ENCODE assay signal across 12 mouse cellular contexts in the genomic region with DNA sequence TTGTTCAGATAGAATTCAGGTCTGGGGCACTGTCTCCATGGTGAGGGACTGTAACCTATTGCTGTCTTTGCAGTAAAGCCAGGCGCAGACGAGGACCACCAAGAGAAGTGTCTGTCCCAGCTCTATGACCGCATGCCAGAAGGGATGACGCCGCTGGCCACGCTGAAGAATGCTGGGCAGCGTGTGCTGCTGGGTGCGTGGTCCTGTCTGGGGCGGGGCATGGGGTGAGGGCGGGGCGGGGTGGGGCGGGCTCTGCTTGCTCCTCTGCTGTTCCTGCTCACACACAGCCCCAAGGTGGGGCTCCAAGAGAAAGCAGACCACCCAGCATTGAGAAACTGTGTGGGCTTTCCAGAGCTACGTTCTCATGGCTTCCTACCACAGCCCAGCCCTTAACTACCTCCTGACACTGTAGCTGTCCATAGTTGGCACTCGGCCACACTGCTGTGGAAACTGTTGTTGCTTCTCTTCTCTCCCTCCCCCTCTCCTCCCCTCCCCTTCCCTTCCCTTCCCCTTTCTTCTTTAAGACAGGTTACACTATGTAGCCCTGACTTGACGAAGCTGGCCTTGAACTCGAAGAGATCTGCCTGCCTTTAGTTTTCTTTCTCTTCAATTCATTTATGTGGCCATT. TPM values are rescaled to one million over a fixed set of nuclear protein-coding genes. Genes with fewer than 3 reads are reported as not detected.
A peak's percentile ranks its signal among the peaks of the same experiment; 100 is the strongest.
DNase-seq lines count a peak whose midpoint lies in the region; ATAC-seq and TF ChIP-seq lines count a peak whose summit lies in the region.
"Had no signal": no experiment of that assay in that cellular context is flagged by ENCODE, and none has a peak within 500 bp of the region (broad histone marks: within the 10 kb centered on the region; RNA-seq: fewer than 3 reads in every experiment).

No protein-coding gene starts in this region.

- no peaks in the 10 kb centered on the region for H3K9me3 ChIP-seq in heart, embryonic 11.5 days (replicated peaks; ENCODE audit: control insufficient read depth, low read length)
- H3K9me3 ChIP-seq in midbrain, embryonic 13.5 days = no peaks in the 10 kb centered on the region
- no peaks in the 10 kb centered on the region for H3K9me3 ChIP-seq in midbrain, embryonic 10.5 days (replicated peaks)
- H3K9me3 ChIP-seq in heart, embryonic 16.5 days (replicated peaks; ENCODE audit: control insufficient read depth, low read length) = no peaks in the 10 kb centered on the region
- H3K9me3 ChIP-seq in stomach, postnatal 0 days (ENCODE audit: control insufficient read depth, low read length) = no peaks in the 10 kb centered on the region
- H3K9me3 ChIP-seq: hindbrain, embryonic 15.5 days had no signal

- H3K4me3 ChIP-seq in heart, embryonic 11.5 days (ENCODE audit: low read depth, low read length) = no peak overlapping the region
- H3K4me3 ChIP-seq in midbrain, embryonic 13.5 days (replicated peaks) = no peak overlapping the region
- no peak overlapping the region for H3K4me3 ChIP-seq in midbrain, embryonic 10.5 days
- H3K4me3 ChIP-seq in heart, embryonic 16.5 days (ENCODE audit: low read length) = peak overlapping the region; percentile 2; the same call in 1 of the 2 replicates
- H3K4me3 ChIP-seq in stomach, postnatal 0 days (ENCODE audit: low read depth, low read length) = no peak overlapping the region
- H3K4me3 ChIP-seq: hindbrain, embryonic 15.5 days had no signal

- peak overlapping the region; percentile 47 for H3K4me2 ChIP-seq in heart, embryonic 11.5 days
- no peak overlapping the region for H3K4me2 ChIP-seq in midbrain, embryonic 13.5 days (replicated peaks)
- H3K4me2 ChIP-seq in heart, embryonic 16.5 days (ENCODE audit: low read depth, low read length) = peak overlapping the region; percentile 45
- H3K4me2 ChIP-seq in stomach, postnatal 0 days (replicated peaks; ENCODE audit: low read depth) = no peak overlapping the region
- H3K4me2 ChIP-seq: hindbrain, embryonic 15.5 days had no signal

- 21% methylated on average over 16 of the region's 16 CpGs for WGBS in heart, embryonic 11.5 days (ENCODE audit: insufficient replicate concordance)
- WGBS in midbrain, embryonic 13.5 days = 39% methylated on average over 16 of the region's 16 CpGs
- 64% methylated on average over 16 of the region's 16 CpGs for WGBS in midbrain, embryonic 10.5 days
- 21% methylated on average over 14 of the region's 16 CpGs for WGBS in heart, embryonic 16.5 days
- WGBS in stomach, postnatal 0 days = 35% methylated on average over 13 of the region's 16 CpGs

- TF ChIP-seq CTCF in stomach, postnatal 0 days (IDR thresholded peaks at IDR 0.05; ENCODE audit: low read depth) = no peak

- TF ChIP-seq EP300 in stomach, postnatal 0 days (optimal IDR thresholded peaks at IDR 0.05) = no peak

- H3K9ac ChIP-seq in heart, embryonic 11.5 days (ENCODE audit: low read depth, low read length) = no peak overlapping the region
- H3K9ac ChIP-seq in midbrain, embryonic 13.5 days (replicated peaks) = no peak overlapping the region
- peak overlapping the region; percentile 29; the same call in 1 of the 2 replicates for H3K9ac ChIP-seq in heart, embryonic 16.5 days (ENCODE audit: low read length)
- H3K9ac ChIP-seq in stomach, postnatal 0 days (ENCODE audit: low read length) = no peak overlapping the region
- H3K9ac ChIP-seq: hindbrain, embryonic 15.5 days had no signal

- no peak for DNase-seq in heart, adult 9 months (ENCODE audit: low spot score in 2 of 2)
- DNase-seq in midbrain, embryonic 10.5 days (ENCODE audit: low spot score) = no peak
- peak; percentile 48 for DNase-seq in stomach, postnatal 0 days (ENCODE audit: low spot score)
- no peak for DNase-seq in cerebellum, postnatal 25 days
- DNase-seq in layer of hippocampus, adult 9-10 months (ENCODE audit: low spot score) = no peak
- DNase-seq: cerebellum, adult 2 months; layer of hippocampus, adult 9-11 months had no signal

- peak; percentile 49; the same call in 1 of the 2 replicates for ATAC-seq in heart, embryonic 11.5 days (replicated peaks; ENCODE audit: insufficient number of reproducible peaks, low FRiP score, low TSS enrichment)
- ATAC-seq in midbrain, embryonic 13.5 days = peak; percentile 37; the same call in 1 of the 2 replicates
- ATAC-seq in heart, embryonic 16.5 days (replicated peaks; ENCODE audit: extremely low read depth, insufficient read depth, low FRiP score) = peak; percentile 50; the same call in 1 of the 2 replicates
- ATAC-seq in stomach, postnatal 0 days (ENCODE audit: low FRiP score, low TSS enrichment) = no peak
- ATAC-seq: CD4-positive, CD25-positive, alpha-beta regulatory T cell, adult 4 months had no signal

- no peak overlapping the region for H3K27ac ChIP-seq in heart, embryonic 11.5 days (ENCODE audit: low read depth, low read length)
- no peak overlapping the region for H3K27ac ChIP-seq in midbrain, embryonic 13.5 days
- no peak overlapping the region for H3K27ac ChIP-seq in midbrain, embryonic 10.5 days (replicated peaks)
- peak overlapping the region; percentile 54 for H3K27ac ChIP-seq in heart, embryonic 16.5 days (ENCODE audit: low read length)
- no peak overlapping the region for H3K27ac ChIP-seq in stomach, postnatal 0 days (replicated peaks)
- H3K27ac ChIP-seq: hindbrain, embryonic 15.5 days had no signal

- H3K27me3 ChIP-seq in heart, embryonic 11.5 days (ENCODE audit: control insufficient read depth, insufficient read depth, low read length) = no peaks in the 10 kb centered on the region
- H3K27me3 ChIP-seq in midbrain, embryonic 13.5 days = no peaks in the 10 kb centered on the region
- no peaks in the 10 kb centered on the region for H3K27me3 ChIP-seq in midbrain, embryonic 10.5 days (ENCODE audit: low read depth, poor library complexity, severe bottlenecking)
- H3K27me3 ChIP-seq in heart, embryonic 16.5 days (ENCODE audit: control insufficient read depth, insufficient read depth, low read length) = no peaks in the 10 kb centered on the region
- H3K27me3 ChIP-seq in stomach, postnatal 0 days (ENCODE audit: control insufficient read depth, insufficient read depth, low read length) = no peaks in the 10 kb centered on the region
- H3K27me3 ChIP-seq: hindbrain, embryonic 15.5 days had no signal

- no peaks in the 10 kb centered on the region for H3K36me3 ChIP-seq in heart, embryonic 11.5 days (ENCODE audit: control insufficient read depth, insufficient read depth, low read length)
- no peaks in the 10 kb centered on the region for H3K36me3 ChIP-seq in midbrain, embryonic 13.5 days
- H3K36me3 ChIP-seq in midbrain, embryonic 10.5 days = no peaks in the 10 kb centered on the region
- no peaks in the 10 kb centered on the region for H3K36me3 ChIP-seq in heart, embryonic 16.5 days (ENCODE audit: control insufficient read depth, insufficient read depth)
- H3K36me3 ChIP-seq in stomach, postnatal 0 days (ENCODE audit: control insufficient read depth, insufficient read depth, low read length) = no peaks in the 10 kb centered on the region
- H3K36me3 ChIP-seq: hindbrain, embryonic 15.5 days had no signal

- peaks cover 14% of the 10 kb centered on the region for H3K4me1 ChIP-seq in heart, embryonic 11.5 days (ENCODE audit: control insufficient read depth, insufficient read depth, low read length)
- H3K4me1 ChIP-seq in midbrain, embryonic 13.5 days (replicated peaks) = no peaks in the 10 kb centered on the region
- H3K4me1 ChIP-seq in midbrain, embryonic 10.5 days = peaks cover 14% of the 10 kb centered on the region
- peaks cover 13% of the 10 kb centered on the region for H3K4me1 ChIP-seq in heart, embryonic 16.5 days (ENCODE audit: control insufficient read depth, insufficient read depth, low read length)
- no peaks in the 10 kb centered on the region for H3K4me1 ChIP-seq in stomach, postnatal 0 days (replicated peaks; ENCODE audit: control insufficient read depth, insufficient read depth)
- H3K4me1 ChIP-seq: hindbrain, embryonic 15.5 days had no signal

RNA-seq across cellular contexts. Expression of a gene that starts 17.0 kb away (rescaled TPM):
- 15.2 and 16.2 TPM in 2 replicates for polyA plus RNA-seq in heart, embryonic 11.5 days (2014; fragmentation: Nextera tagmentation; extraction: Ambion mirVana)
- polyA plus RNA-seq in midbrain, embryonic 13.5 days (2015; fragmentation: Nextera tagmentation; extraction: Ambion mirVana) = 21.9 and 22.8 TPM in 2 replicates
- polyA plus RNA-seq in midbrain, embryonic 10.5 days (2016; fragmentation: Nextera tagmentation; extraction: Ambion mirVana) = 25.2 and 25.3 TPM in 2 replicates
- 13.6 and 16.1 TPM in 2 replicates for polyA plus RNA-seq in heart, embryonic 16.5 days (2015; fragmentation: Nextera tagmentation; extraction: Ambion mirVana)
- 8.8 and 9.3 TPM in 2 replicates for polyA plus RNA-seq in stomach, postnatal 0 days (2015; fragmentation: Nextera tagmentation; extraction: Ambion mirVana)

RNA-seq across cellular contexts. Expression of a gene that starts 17.2 kb away (rescaled TPM):
- 32.2 and 33.3 TPM in 2 replicates for polyA plus RNA-seq in heart, embryonic 11.5 days (2014; fragmentation: Nextera tagmentation; extraction: Ambion mirVana)
- 36.2 and 38.3 TPM in 2 replicates for polyA plus RNA-seq in midbrain, embryonic 13.5 days (2015; fragmentation: Nextera tagmentation; extraction: Ambion mirVana)
- 65.8 and 67.0 TPM in 2 replicates for polyA plus RNA-seq in midbrain, embryonic 10.5 days (2016; fragmentation: Nextera tagmentation; extraction: Ambion mirVana)
- 44.9 and 45.2 TPM in 2 replicates for polyA plus RNA-seq in heart, embryonic 16.5 days (2015; fragmentation: Nextera tagmentation; extraction: Ambion mirVana)
- polyA plus RNA-seq in stomach, postnatal 0 days (2015; fragmentation: Nextera tagmentation; extraction: Ambion mirVana) = 11.7 and 12.3 TPM in 2 replicates

RNA-seq across cellular contexts. Expression of a gene that starts 45.6 kb away (rescaled TPM):
- 8.3 and 8.5 TPM in 2 replicates for polyA plus RNA-seq in heart, embryonic 11.5 days (2014; fragmentation: Nextera tagmentation; extraction: Ambion mirVana)
- polyA plus RNA-seq in midbrain, embryonic 13.5 days (2015; fragmentation: Nextera tagmentation; extraction: Ambion mirVana) = 1.3 and 1.5 TPM in 2 replicates
- 3.2 and 3.7 TPM in 2 replicates for polyA plus RNA-seq in midbrain, embryonic 10.5 days (2016; fragmentation: Nextera tagmentation; extraction: Ambion mirVana)
- polyA plus RNA-seq in heart, embryonic 16.5 days (2015; fragmentation: Nextera tagmentation; extraction: Ambion mirVana) = 5.8 TPM in 2 replicates
- 23.1 and 24.4 TPM in 2 replicates for polyA plus RNA-seq in stomach, postnatal 0 days (2015; fragmentation: Nextera tagmentation; extraction: Ambion mirVana)

Comparison
In these comparisons a context has a peak if more than half of its experiments do, and no peak if none do; other contexts are left out.
1. H3K4me2 ChIP-seq: peak in heart, embryonic 11.5 days (single experiment) and heart, embryonic 16.5 days (single experiment); none in midbrain, embryonic 13.5 days (single experiment) and stomach, postnatal 0 days (single experiment).